Mouse (Mus musculus) heart, embryonic 10.5 days (tissue): ENCODE results near the gene Abi3. TPM values are rescaled to one million over a fixed set of nuclear protein-coding genes. Genes with fewer than 3 reads are reported as not detected.
A peak's percentile ranks its signal among the peaks of the same experiment; 100 is the strongest.

ENCODE experiments used
- DNase-seq: peaks from one replicate; pipeline ENCODE4 v3.0.0-alpha.2; 2017; ENCODE audit warnings: low spot score
- H3K27ac ChIP-seq: fragments of 300-500 bp; sonication (generic); 2 replicates; pipeline ENCODE4 v1.5.1; 2016; ENCODE audit warnings: mild to moderate bottlenecking
- H3K27me3 ChIP-seq: fragments of 300-500 bp; sonication (generic); 2 replicates; pipeline ENCODE4 v1.6.1; 2016; ENCODE audit warnings: mild to moderate bottlenecking; ENCODE audit not compliant: poor library complexity, insufficient read depth, severe bottlenecking
- H3K36me3 ChIP-seq: fragments of 300-500 bp; sonication (generic); 2 replicates; pipeline ENCODE4 v1.6.1; 2016; ENCODE audit warnings: mild to moderate bottlenecking, moderate library complexity
- H3K4me1 ChIP-seq: fragments of 300-500 bp; sonication (generic); 2 replicates; pipeline ENCODE4 v1.6.1; 2016; ENCODE audit warnings: mild to moderate bottlenecking
- H3K4me3 ChIP-seq: fragments of 300-500 bp; sonication (generic); 2 replicates; pipeline ENCODE4 v1.5.1; 2016; ENCODE audit warnings: mild to moderate bottlenecking, moderate library complexity
- H3K9me3 ChIP-seq: fragments of 300-500 bp; sonication (generic); 2 replicates; pipeline ENCODE4 v1.6.1; 2016; ENCODE audit warnings: mild to moderate bottlenecking, moderate library complexity
- WGBS: fragments of 180-500 bp; shearing (Covaris S2); methylation state at CpG from one replicate; pipeline ENCODE4 v1.1.7; 2016; 5-methylcytosine and 5-hydroxymethylcytosine counted together
- polyA plus RNA-seq: library from polyadenylated mRNA; unstranded; fragments of >200 nt; fragmentation: Nextera tagmentation; extraction: Ambion mirVana; gene quantifications from 2 replicates; pipeline ENCODE4 v1.2.1, GENCODE M21; 2016

Abi3 gene
- polyA plus RNA-seq, 1 experiment from 2014 or later = 26.6 TPM

GRCm38 (mm10) chr11:95828181-95828964 is 13.9 kb downstream of the Abi3 start:
- 69% methylated on average over 11 of the region's 11 CpGs for WGBS
- no peaks in the 10 kb centered on the region for H3K9me3 ChIP-seq
- H3K4me3 ChIP-seq = no peak overlapping the region
- peaks cover 82% of the 10 kb centered on the region for H3K27me3 ChIP-seq
- peaks cover 63% of the 10 kb centered on the region for H3K4me1 ChIP-seq
- DNase-seq = no peak
- H3K27ac ChIP-seq = no peak overlapping the region
- H3K36me3 ChIP-seq = peaks cover 13% of the 10 kb centered on the region; the same call in 1 of the 2 replicates

- no peak overlapping the region for H3K4me3 ChIP-seq
- peak; percentile 74 for DNase-seq
- peaks cover 56% of the 10 kb centered on the region for H3K4me1 ChIP-seq
- no peak overlapping the region for H3K27ac ChIP-seq
- WGBS = 21% methylated on average over 3 of the region's 3 CpGs
- peaks cover 6% of the 10 kb centered on the region; the same call in 1 of the 2 replicates for H3K36me3 ChIP-seq
- H3K27me3 ChIP-seq = peaks cover 82% of the 10 kb centered on the region
- H3K9me3 ChIP-seq = no peaks in the 10 kb centered on the region
These were observed 14.7 kb downstream of the Abi3 start for GRCm38 (mm10) chr11:95827464-95828085.

- Histone ChIP-seq H3K9me3 (no peaks in the 10 kb centered on the region), H3K36me3 (0 out of 2 replicates have a peak, but pooled peaks cover 3% of the 10 kb centered on the region), H3K27me3 (peaks cover 81% of the 10 kb centered on the region), H3K4me1 (peaks cover 52% of the 10 kb centered on the region), H3K27ac (no peak overlapping the region), H3K4me3 (no peak overlapping the region)
- no peak for DNase-seq
- WGBS = 23% methylated on average over 3 of the region's 3 CpGs
These were observed 15.2 kb downstream of the Abi3 start for GRCm38 (mm10) chr11:95827168-95827447.

- no peak overlapping the region for H3K4me3 ChIP-seq
- peaks cover 47% of the 10 kb centered on the region for H3K4me1 ChIP-seq
- H3K27ac ChIP-seq = no peak overlapping the region
- 0 out of 2 replicates have a peak, but pooled peaks cover 3% of the 10 kb centered on the region for H3K36me3 ChIP-seq
- 49% methylated on average over 6 of the region's 6 CpGs for WGBS
- peak; percentile 52 for DNase-seq
- no peaks in the 10 kb centered on the region for H3K9me3 ChIP-seq
- peaks cover 75% of the 10 kb centered on the region for H3K27me3 ChIP-seq
These were observed 15.7 kb downstream of the Abi3 start for GRCm38 (mm10) chr11:95826317-95827167.

- H3K27me3 ChIP-seq = peaks cover 72% of the 10 kb centered on the region
- WGBS = 50% methylated on average over 3 of the region's 3 CpGs
These were observed 16.7 kb downstream of the Abi3 start for GRCm38 (mm10) chr11:95825625-95826024.

GRCm38 (mm10) chr11:95824877-95825243 is 17.4 kb downstream of the Abi3 start:
- peak; percentile 85 for DNase-seq
- H3K27me3 ChIP-seq = peaks cover 64% of the 10 kb centered on the region

More at GRCm38 (mm10) chr11:95825625-95826024, 16.7 kb downstream of the Abi3 start:
- Histone ChIP-seq H3K9me3 (no peaks in the 10 kb centered on the region), H3K4me3 (peak overlapping the region; percentile 82; the same call in 1 of the 2 replicates), H3K27ac (no peak overlapping the region), H3K36me3 (0 out of 2 replicates have a peak, but pooled peaks cover 3% of the 10 kb centered on the region), H3K4me1 (peaks cover 37% of the 10 kb centered on the region)
- no peak for DNase-seq

GRCm38 (mm10) chr11:95824071-95824876 is 18.0 kb downstream of the Abi3 start, which contains the start of gene Phospho1:
TSS of gene Phospho1 (plus strand) at chr11:95824499.
- under 1% methylated on average over 78 of the region's 78 CpGs for WGBS
- Histone ChIP-seq H3K9me3 (no peaks in the 10 kb centered on the region), H3K27me3 (peaks cover 58% of the 10 kb centered on the region), H3K4me1 (peaks cover 25% of the 10 kb centered on the region), H3K27ac (peak within 1 kb of the TSS; percentile 92), H3K36me3 (no peaks in the 10 kb centered on the region), H3K4me3 (peak within 1 kb of the TSS; percentile 82)
- peak; percentile 95 for DNase-seq

More at GRCm38 (mm10) chr11:95824877-95825243, 17.4 kb downstream of the Abi3 start:
- Histone ChIP-seq H3K36me3 (0 out of 2 replicates have a peak, but pooled peaks cover 3% of the 10 kb centered on the region), H3K4me1 (peaks cover 30% of the 10 kb centered on the region), H3K27ac (peak overlapping the region; percentile 92), H3K4me3 (peak overlapping the region; percentile 82), H3K9me3 (no peaks in the 10 kb centered on the region)
- WGBS = 2% methylated on average over 11 of the region's 11 CpGs

GRCm38 (mm10) chr11:95822437-95822836 is 19.8 kb downstream of the Abi3 start:
- H3K4me1 ChIP-seq = peaks cover 25% of the 10 kb centered on the region
- no peak for DNase-seq
- no peaks in the 10 kb centered on the region for H3K9me3 ChIP-seq
- peaks cover 44% of the 10 kb centered on the region for H3K27me3 ChIP-seq
- no peaks in the 10 kb centered on the region for H3K36me3 ChIP-seq
- WGBS = 88% methylated on average over 4 of the region's 4 CpGs
- no peak overlapping the region for H3K4me3 ChIP-seq
- H3K27ac ChIP-seq = no peak overlapping the region

- H3K27me3 ChIP-seq = peaks cover 36% of the 10 kb centered on the region
- no peaks in the 10 kb centered on the region for H3K36me3 ChIP-seq
- peaks cover 18% of the 10 kb centered on the region for H3K4me1 ChIP-seq
- H3K27ac ChIP-seq = no peak overlapping the region
- H3K4me3 ChIP-seq = no peak overlapping the region
- H3K9me3 ChIP-seq = no peaks in the 10 kb centered on the region
- DNase-seq = no peak
- WGBS = 76% methylated on average over 3 of the region's 3 CpGs
These were observed 20.8 kb downstream of the Abi3 start for GRCm38 (mm10) chr11:95821511-95821910.

GRCm38 (mm10) chr11:95819138-95819537 is 23.1 kb downstream of the Abi3 start:
- WGBS = 89% methylated on average over 8 of the region's 8 CpGs
- H3K36me3 ChIP-seq = no peaks in the 10 kb centered on the region
- H3K9me3 ChIP-seq = no peaks in the 10 kb centered on the region
- H3K4me3 ChIP-seq = no peak overlapping the region
- DNase-seq = no peak
- no peak overlapping the region for H3K27ac ChIP-seq
- H3K27me3 ChIP-seq = peaks cover 20% of the 10 kb centered on the region
- H3K4me1 ChIP-seq = peaks cover 9% of the 10 kb centered on the region

- Histone ChIP-seq H3K9me3 (no peaks in the 10 kb centered on the region), H3K36me3 (no peaks in the 10 kb centered on the region), H3K4me1 (no peaks in the 10 kb centered on the region), H3K27ac (no peak overlapping the region), H3K4me3 (no peak overlapping the region), H3K27me3 (no peaks in the 10 kb centered on the region)
- 81% methylated on average over 9 of the region's 9 CpGs for WGBS
- no peak for DNase-seq
These were observed 26.9 kb downstream of the Abi3 start for GRCm38 (mm10) chr11:95815412-95815811.

- no peak overlapping the region for H3K27ac ChIP-seq
- DNase-seq = no peak
- no peaks in the 10 kb centered on the region for H3K4me1 ChIP-seq
- H3K27me3 ChIP-seq = no peaks in the 10 kb centered on the region
- no peak overlapping the region for H3K4me3 ChIP-seq
- 74% methylated on average over 5 of the region's 5 CpGs for WGBS
- H3K9me3 ChIP-seq = no peaks in the 10 kb centered on the region
- H3K36me3 ChIP-seq = no peaks in the 10 kb centered on the region
These were observed 27.4 kb downstream of the Abi3 start for GRCm38 (mm10) chr11:95814857-95815256.
